Mouse (Mus musculus) spleen, embryonic (tissue): Measurements from ENCODE around the gene Rnase10.
"Not testable (repeated sequence)": the region's sequence is repeated elsewhere in the genome, so short reads cannot be mapped to it uniquely, and the experiment has no call there.

Experiments used
- CTCF ChIA-PET: fragments of 350-600 bp; sonication (Branson Sonifier 250); formaldehyde crosslinking; loops from one replicate; lab custom pipeline; 2022; lab: Charles Lee

Rnase10 gene

GRCm38 (mm10) chr14:51007152-51007801 is at the start of gene Rnase10:
TSS of gene Rnase10 (plus strand) at chr14:51007751.
- CTCF ChIA-PET, result interaction anchor here (1.0 kb wide), 1 partner anchor 24 kb away, joined by 3 read pairs; no protein-coding TSS in a partner anchor

- CTCF ChIA-PET, result not testable (repeated sequence)
Observed at GRCm38 (mm10) chr14:50958289-50958995, 49.1 kb upstream of the Rnase10 start.

GRCm38 (mm10) chr14:50968216-50968980 is 39.2 kb upstream of the Rnase10 start:
- CTCF ChIA-PET, result interaction anchor here (0.6 to 1.0 kb wide), 2 partner anchors 12 to 1029 kb away, joined by 9 to 27 read pairs; no protein-coding TSS in a partner anchor

- CTCF ChIA-PET, result interaction anchor here (0.6 to 1.0 kb wide), 2 partner anchors 11 to 1028 kb away, joined by 9 to 27 read pairs; no protein-coding TSS in a partner anchor
Observed at GRCm38 (mm10) chr14:50969041-50969440, 38.5 kb upstream of the Rnase10 start.

GRCm38 (mm10) chr14:50969558-50970544 is 37.7 kb upstream of the Rnase10 start:
- CTCF ChIA-PET, result interaction anchor here (0.6 kb wide), 1 partner anchor 1027 kb away, joined by 27 read pairs; no protein-coding TSS in a partner anchor

- CTCF ChIA-PET, result no interaction called here
Observed at GRCm38 (mm10) chr14:50970822-50971221, 36.7 kb upstream of the Rnase10 start.

GRCm38 (mm10) chr14:50973054-50973453 is 34.5 kb upstream of the Rnase10 start:
- CTCF ChIA-PET, result not testable (repeated sequence)

- CTCF ChIA-PET, result no interaction called here
Observed at GRCm38 (mm10) chr14:50973700-50974099, 33.9 kb upstream of the Rnase10 start.

- CTCF ChIA-PET, result no interaction called here
Observed at GRCm38 (mm10) chr14:50975001-50975400, 32.5 kb upstream of the Rnase10 start.

GRCm38 (mm10) chr14:50976674-50977073 is 30.9 kb upstream of the Rnase10 start:
- CTCF ChIA-PET, result no interaction called here

- CTCF ChIA-PET, result not testable (repeated sequence)
Observed at GRCm38 (mm10) chr14:50978451-50978850, 29.1 kb upstream of the Rnase10 start.

GRCm38 (mm10) chr14:50979631-50980030 is 27.9 kb upstream of the Rnase10 start:
- CTCF ChIA-PET, result interaction anchor here (1.0 kb wide), 1 partner anchor 11 kb away, joined by 9 read pairs; no protein-coding TSS in a partner anchor

- CTCF ChIA-PET, result no interaction called here
Observed at GRCm38 (mm10) chr14:50981207-50981606, 26.3 kb upstream of the Rnase10 start.

- CTCF ChIA-PET, result no interaction called here
Observed at GRCm38 (mm10) chr14:50981837-50982236, 25.7 kb upstream of the Rnase10 start.

GRCm38 (mm10) chr14:50987668-50988067 is 19.9 kb upstream of the Rnase10 start:
- CTCF ChIA-PET, result no interaction called here

- CTCF ChIA-PET, result no interaction called here
Observed at GRCm38 (mm10) chr14:50991037-50991436, 16.5 kb upstream of the Rnase10 start.

- CTCF ChIA-PET, result interaction anchor here (1.4 kb wide), 1 partner anchor 68 kb away, joined by 5 read pairs; no protein-coding TSS in a partner anchor
Observed at GRCm38 (mm10) chr14:50997088-50997487, 10.5 kb upstream of the Rnase10 start.

- CTCF ChIA-PET, result interaction anchor here (1.4 kb wide), 1 partner anchor 67 kb away, joined by 5 read pairs; no protein-coding TSS in a partner anchor
Observed at GRCm38 (mm10) chr14:50997999-50998666, 9.4 kb upstream of the Rnase10 start.

GRCm38 (mm10) chr14:51007914-51008713 is 563 bp downstream of the Rnase10 start:
- CTCF ChIA-PET, result no interaction called here
